Mouse (Mus musculus): ENCODE data around the gene Clec2d.

DNA sequence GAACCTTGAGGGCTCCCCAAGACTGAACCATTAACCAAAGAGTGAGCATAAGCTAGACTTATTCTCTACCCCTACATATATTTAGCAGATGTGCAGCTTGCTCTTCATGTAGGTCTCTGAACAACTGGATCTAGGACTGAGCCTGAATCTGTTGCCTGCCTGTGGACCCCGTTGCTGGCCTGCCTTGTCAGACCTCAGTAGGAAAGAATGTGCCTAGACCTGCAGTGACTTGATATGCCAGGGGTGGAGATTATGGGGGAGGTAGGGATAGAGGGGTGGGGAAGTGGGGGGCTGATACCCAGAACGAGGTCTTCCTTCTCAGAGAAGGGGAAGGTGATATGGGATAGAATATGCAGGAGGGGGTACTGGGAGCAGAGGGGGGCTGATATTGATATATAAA is 43.2 kb downstream of the Clec2d start:
- TF ChIP-seq USF1 (IDR thresholded peaks at IDR 0.05; ENCODE audit: low read depth) (no peak), CTCF (IDR thresholded peaks at IDR 0.05; ENCODE audit: control insufficient read depth, insufficient read depth, insufficient read length) (no peak)

Measured in C2C12 (cell line).